Mouse (Mus musculus) MEL (cell line): ENCODE data around the gene Nelfcd. TPM values are rescaled to one million over a fixed set of nuclear protein-coding genes. Genes with fewer than 3 reads are reported as not detected.

Source experiments
- DNase-seq: peaks from one replicate; pipeline ENCODE4 v3.0.0; 2011; ENCODE audit warnings: low read depth, low spot score
- H3K27ac ChIP-seq: 2 replicates; pipeline ENCODE4 v1.5.1; 2012; ENCODE audit warnings: low read depth, mild to moderate bottlenecking, control low read depth, low read length, moderate library complexity; ENCODE audit not compliant: control insufficient read depth
- H3K27me3 ChIP-seq, 2 experiments: fragments of 150-350 bp in 1 of 2; sonication (generic) in 1 of 2; 2 replicates each; pipeline ENCODE4 v1.6.1; 2012; ENCODE audit warnings: low read length in 2 of 2, mild to moderate bottlenecking in 2 of 2, improper control_type of control experiment in 1 of 2, moderate library complexity in 1 of 2; ENCODE audit not compliant: insufficient read depth in 2 of 2, control insufficient read depth in 1 of 2
- H3K36me3 ChIP-seq, 2 experiments: 2 replicates each; pipeline ENCODE4 v1.6.1; 2012 to 2014; ENCODE audit warnings: low read length in 2 of 2, improper control_type of control experiment in 1 of 2, inconsistent platforms in 1 of 2, mild to moderate bottlenecking in 1 of 2; ENCODE audit not compliant: insufficient read depth in 2 of 2, control insufficient read depth in 1 of 2
- H3K4me1 ChIP-seq, 2 experiments: fragments of 150-350 bp in 1 of 2; sonication (generic) in 1 of 2; 2 replicates each; pipeline ENCODE4 v1.6.1; 2012; ENCODE audit warnings: low read length in 2 of 2, improper control_type of control experiment in 1 of 2, mild to moderate bottlenecking in 1 of 2; ENCODE audit not compliant: insufficient read depth in 2 of 2, control insufficient read depth in 1 of 2
- H3K4me3 ChIP-seq, 2 experiments: fragments of 150-350 bp in 1 of 2; sonication (generic) in 1 of 2; 2 replicates each; pipeline ENCODE4 v1.5.1; 2012; ENCODE audit warnings: low read depth in 2 of 2, low read length in 2 of 2, mild to moderate bottlenecking in 2 of 2, moderate library complexity in 2 of 2, control low read depth in 1 of 2, improper control_type of control experiment in 1 of 2; ENCODE audit not compliant: control insufficient read depth in 1 of 2, insufficient read depth in 1 of 2
- H3K79me2 ChIP-seq: 2 replicates; pipeline ENCODE4 v1.6.1; 2012; ENCODE audit warnings: mild to moderate bottlenecking, low read length, moderate library complexity; ENCODE audit not compliant: control insufficient read depth, poor library complexity, insufficient read depth
- H3K9ac ChIP-seq: 2 replicates; pipeline ENCODE4 v1.6.1; 2012; ENCODE audit warnings: low read depth, mild to moderate bottlenecking, control low read depth, low read length, moderate library complexity; ENCODE audit not compliant: control insufficient read depth, poor library complexity, severe bottlenecking
- H3K9me3 ChIP-seq: fragments of 150-350 bp; sonication (generic); replicated peaks from 2 replicates; pipeline ENCODE4 v1.6.1; 2012; ENCODE audit warnings: mild to moderate bottlenecking, low read length, improper control_type of control experiment, moderate library complexity; ENCODE audit not compliant: insufficient read depth
- BHLHE40 ChIP-seq: IDR thresholded peaks from 2 replicates; pipeline ENCODE4 v1.6.1; 2012; ENCODE audit warnings: low read depth, mild to moderate bottlenecking, inconsistent platforms, low read length, improper control_type of control experiment, borderline replicate concordance
- CHD1 ChIP-seq: IDR thresholded peaks from 2 replicates; pipeline ENCODE4 v1.6.1; 2012; ENCODE audit warnings: low read depth, mild to moderate bottlenecking, inconsistent platforms, low read length, improper control_type of control experiment
- CHD2 ChIP-seq: IDR thresholded peaks from 2 replicates; pipeline ENCODE4 v1.6.1; 2011; ENCODE audit warnings: low read length, improper control_type of control experiment
- E2F4 ChIP-seq: IDR thresholded peaks from 2 replicates; pipeline ENCODE4 v1.6.1; 2011; ENCODE audit warnings: low read depth, low read length, improper control_type of control experiment, borderline replicate concordance
- ELF1 ChIP-seq: IDR thresholded peaks from 2 replicates; pipeline ENCODE4 v1.6.1; 2014; ENCODE audit warnings: low read depth, mild to moderate bottlenecking, inconsistent platforms, low read length, improper control_type of control experiment, moderate library complexity
- HCFC1 ChIP-seq: IDR thresholded peaks from 2 replicates; pipeline ENCODE4 v1.6.1; 2012; ENCODE audit warnings: low read depth, mild to moderate bottlenecking, inconsistent platforms, low read length, improper control_type of control experiment, moderate library complexity
- JUND ChIP-seq: IDR thresholded peaks from 2 replicates; pipeline ENCODE4 v1.6.1; 2011; ENCODE audit warnings: low read depth, mild to moderate bottlenecking, improper control_type of control experiment, low read length
- KAT2A ChIP-seq: conservative IDR thresholded peaks from 2 replicates; pipeline ENCODE4 v1.6.1; 2012; ENCODE audit warnings: low read depth, low read length, improper control_type of control experiment, inconsistent platforms
- MAFK ChIP-seq: IDR thresholded peaks from 2 replicates; pipeline ENCODE4 v1.6.1; 2011; ENCODE audit warnings: low read depth, mild to moderate bottlenecking, low read length, improper control_type of control experiment, borderline replicate concordance
- MAX ChIP-seq: IDR thresholded peaks from 2 replicates; pipeline ENCODE4 v1.6.1; 2011; ENCODE audit warnings: low read length, improper control_type of control experiment
- MEF2A ChIP-seq: IDR thresholded peaks from 2 replicates; pipeline ENCODE4 v1.6.1; 2014; ENCODE audit warnings: low read depth, mild to moderate bottlenecking, inconsistent platforms, low read length, improper control_type of control experiment; ENCODE audit not compliant: poor library complexity, insufficient replicate concordance, severe bottlenecking; ENCODE audit errors: extremely low read depth
- MXI1 ChIP-seq: IDR thresholded peaks from 2 replicates; pipeline ENCODE4 v1.6.1; 2011; ENCODE audit warnings: mild to moderate bottlenecking, low read depth, low read length, improper control_type of control experiment
- MYC ChIP-seq: IDR thresholded peaks from 2 replicates; pipeline ENCODE4 v1.6.1; 2011; ENCODE audit warnings: low read depth, mild to moderate bottlenecking, low read length, improper control_type of control experiment, moderate library complexity
- POLR2A ChIP-seq, 2 experiments: IDR thresholded peaks; 2 replicates each; pipeline ENCODE4 v1.6.1; 2011 to 2012; ENCODE audit warnings: low read length in 2 of 2, mild to moderate bottlenecking in 2 of 2, control low read depth in 1 of 2, improper control_type of control experiment in 1 of 2, low read depth in 1 of 2, moderate library complexity in 1 of 2; ENCODE audit not compliant: control insufficient read depth in 1 of 2, insufficient read depth in 1 of 2, poor library complexity in 1 of 2
- POLR2AphosphoS2 ChIP-seq: IDR thresholded peaks from 2 replicates; pipeline ENCODE4 v1.6.1; 2011; ENCODE audit warnings: low read length, improper control_type of control experiment
- POLR2AphosphoS5 ChIP-seq: IDR thresholded peaks from 2 replicates; pipeline ENCODE4 v1.6.1; 2012; ENCODE audit warnings: low read depth, borderline replicate concordance, mild to moderate bottlenecking, inconsistent platforms, low read length, moderate library complexity, mixed read lengths
- RAD21 ChIP-seq: IDR thresholded peaks from 2 replicates; pipeline ENCODE4 v1.6.1; 2011; ENCODE audit warnings: mild to moderate bottlenecking, low read depth, low read length, improper control_type of control experiment
- RCOR1 ChIP-seq: IDR thresholded peaks from 2 replicates; pipeline ENCODE4 v1.6.1; 2012; ENCODE audit warnings: low read depth, mild to moderate bottlenecking, inconsistent platforms, low read length, improper control_type of control experiment
- SIN3A ChIP-seq: IDR thresholded peaks from 2 replicates; pipeline ENCODE4 v1.6.1; 2012; ENCODE audit warnings: low read length, improper control_type of control experiment, inconsistent platforms
- SMC3 ChIP-seq: IDR thresholded peaks from 2 replicates; pipeline ENCODE4 v1.6.1; 2011; ENCODE audit warnings: low read depth, low read length, improper control_type of control experiment
- TAL1 ChIP-seq: IDR thresholded peaks from 2 replicates; pipeline ENCODE4 v1.6.1; 2012; ENCODE audit warnings: mild to moderate bottlenecking, inconsistent platforms, low read length, moderate library complexity, mixed read lengths
- TBP ChIP-seq: IDR thresholded peaks from 2 replicates; pipeline ENCODE4 v1.8.0; 2011; ENCODE audit warnings: low read depth, low read length, improper control_type of control experiment
- TCF12 ChIP-seq: IDR thresholded peaks from 2 replicates; pipeline ENCODE4 v1.6.1; 2014; ENCODE audit warnings: low read depth, mild to moderate bottlenecking, inconsistent platforms, low read length, improper control_type of control experiment, moderate library complexity
- UBTF ChIP-seq: IDR thresholded peaks from 2 replicates; pipeline ENCODE4 v1.6.1; 2012; ENCODE audit warnings: low read depth, mild to moderate bottlenecking, inconsistent platforms, low read length, improper control_type of control experiment, moderate library complexity, borderline replicate concordance; ENCODE audit not compliant: insufficient read depth
- USF1 ChIP-seq: IDR thresholded peaks from 2 replicates; pipeline ENCODE4 v1.6.1; 2014; ENCODE audit warnings: low read depth, mild to moderate bottlenecking, inconsistent platforms, low read length, improper control_type of control experiment, moderate library complexity
- USF2 ChIP-seq, 2 experiments: IDR thresholded peaks; 2 replicates each; pipeline ENCODE4 v1.6.1; 2011 to 2012; ENCODE audit warnings: improper control_type of control experiment in 2 of 2, low read length in 2 of 2, borderline replicate concordance in 1 of 2, inconsistent platforms in 1 of 2, low read depth in 1 of 2, mild to moderate bottlenecking in 1 of 2; ENCODE audit not compliant: insufficient read depth in 1 of 2
- ZC3H11A ChIP-seq: IDR thresholded peaks from 2 replicates; pipeline ENCODE4 v1.6.1; 2012; ENCODE audit warnings: low read depth, mild to moderate bottlenecking, inconsistent platforms, low read length, improper control_type of control experiment
- ZKSCAN1 ChIP-seq: IDR thresholded peaks from 2 replicates; pipeline ENCODE4 v1.6.1; 2012; ENCODE audit warnings: low read depth, mild to moderate bottlenecking, inconsistent platforms, low read length, improper control_type of control experiment, moderate library complexity
- ZMIZ1 ChIP-seq: IDR thresholded peaks from 2 replicates; pipeline ENCODE4 v1.6.1; 2012; ENCODE audit warnings: low read depth, mild to moderate bottlenecking, inconsistent platforms, low read length, improper control_type of control experiment, moderate library complexity
- polyA plus RNA-seq, 2 experiments: library from polyadenylated mRNA; stranded (reverse) in 1 of 2; unstranded in 1 of 2; fragments of >175 nt in 1 of 2; fragments of >200 nt in 1 of 2; gene quantifications; 2 replicates each; pipeline versions ENCODE4 v1.2.1 to v1.2.4; 2012; ENCODE audit warnings: low replicate concordance in 2 of 2, low read depth in 1 of 2; ENCODE audit not compliant: insufficient read length in 2 of 2, insufficient read depth in 1 of 2, missing spikeins in 1 of 2
- total RNA-seq: library from RNA; depleted of rRNA; stranded (reverse); fragments of 300-350 nt; gene quantifications from 2 replicates; pipeline ENCODE4 v1.2.3, GENCODE M21; 2012

Nelfcd gene
- total and polyA plus RNA-seq, 3 experiments: 46.8 to 89.0 (median 74.8) TPM

- Histone ChIP-seq H3K4me1 (peaks cover 12 to 34% of the 10 kb centered on the region in 2 experiments), H3K9me3 (no peaks in the 10 kb centered on the region), H3K36me3 (peaks cover 0 to 36% of the 10 kb centered on the region in 2 experiments; a peak in 2 of 4 replicates), H3K4me3 (peak overlapping the region; percentile 66 to 87), H3K79me2 (peaks cover 39% of the 10 kb centered on the region)
- TF ChIP-seq MAX: peak; percentile 77
- no peak for TF ChIP-seq RAD21
- peak; percentile 35; the same call in 1 of the 2 replicates for TF ChIP-seq MYC
- TF ChIP-seq MXI1: peak; percentile 44
- TF ChIP-seq, all 39 proteins: peak for 3
- H3K27me3 ChIP-seq: no peaks in the 10 kb centered on the region
- peak overlapping the region; percentile 97 for H3K9ac ChIP-seq
- DNase-seq: peak; percentile 66
- peak overlapping the region; percentile 76 for H3K27ac ChIP-seq
Observed at GRCm38 (mm10) chr2:174472407-174472806, 56.8 kb downstream of the Nelfcd start.

DNA sequence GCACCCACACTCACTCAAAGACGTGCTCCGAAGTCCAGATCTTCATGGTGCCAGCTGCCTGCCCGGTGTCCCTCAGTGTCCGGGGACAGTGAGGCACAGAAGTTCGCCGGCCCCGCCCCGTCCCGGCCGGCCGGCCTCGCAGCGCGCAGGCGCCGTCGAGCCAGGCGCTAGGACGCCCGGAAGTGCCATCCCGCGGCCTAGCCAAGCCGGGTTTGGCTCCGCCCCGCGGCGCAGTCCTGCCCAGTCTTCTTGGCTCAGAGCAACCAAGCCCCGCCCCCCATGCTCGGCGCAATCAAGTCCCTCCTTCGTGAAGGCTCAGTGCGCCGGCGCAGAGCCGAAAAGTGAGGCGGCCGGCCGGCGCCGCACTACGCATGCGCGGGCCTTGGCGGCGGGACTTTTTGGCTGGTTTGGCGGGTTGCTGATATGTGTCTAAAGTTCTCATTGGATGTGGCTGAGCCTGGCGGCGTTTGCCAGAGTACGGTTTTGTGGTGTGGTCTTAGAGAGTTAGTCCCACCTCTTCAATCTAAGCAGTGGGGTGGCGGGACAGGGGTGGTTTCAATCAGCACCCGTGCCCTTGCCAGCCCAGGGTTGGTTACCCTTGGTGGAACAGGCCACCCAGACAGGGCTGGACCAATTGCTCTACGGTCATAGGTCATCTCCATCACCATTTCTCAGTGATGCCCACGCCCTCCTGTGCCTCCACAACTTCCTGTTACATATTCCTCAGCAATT, 57.4 kb downstream of the Nelfcd start, which contains the start of gene Prelid3b:
Gene Prelid3b, minus strand, starts transcription at position 264 of the 732 bp plus-strand sequence.
- H3K9me3 ChIP-seq: no peaks in the 10 kb centered on the region
- peak; percentile 100 for DNase-seq
- H3K4me1 ChIP-seq: peaks cover 12 to 34% of the 10 kb centered on the region in 2 experiments
- peak within 1 kb of the TSS; percentile 97 for H3K9ac ChIP-seq
- peak within 1 kb of the TSS; percentile 66 to 87 for H3K4me3 ChIP-seq
- H3K27ac ChIP-seq: peak within 1 kb of the TSS; percentile 85
- H3K79me2 ChIP-seq: peaks cover 38% of the 10 kb centered on the region
- H3K36me3 ChIP-seq: peaks cover 0 to 36% of the 10 kb centered on the region in 2 experiments; a peak in 2 of 4 replicates
- H3K27me3 ChIP-seq: no peaks in the 10 kb centered on the region
- no peak for TF ChIP-seq UBTF
- no peak for TF ChIP-seq USF1
- TF ChIP-seq POLR2A (IDR thresholded peaks at IDR 0.05; ENCODE audit: control insufficient read depth in 1 of 2, insufficient read depth in 1 of 2, low read depth in 1 of 2, low read length in 2 of 2, poor library complexity in 1 of 2): peak in 1 of 2 experiments; percentile 85; a peak in 2 of 4 replicates
- peak; percentile 35 for TF ChIP-seq SIN3A
- TF ChIP-seq CHD2: no peak
- TF ChIP-seq TBP: peak; percentile 61; the same call in 1 of the 2 replicates
- TF ChIP-seq BHLHE40: no peak
- 0 out of 2 replicates have a peak, but pooled peaks have one; percentile 52 for TF ChIP-seq MAX
- TF ChIP-seq JUND: no peak
- no peak for TF ChIP-seq TAL1
- TF ChIP-seq ZKSCAN1: no peak
- no peak for TF ChIP-seq CHD1
- no peak for TF ChIP-seq RCOR1
- TF ChIP-seq POLR2AphosphoS2: peak; percentile 47; the same call in 1 of the 2 replicates
- TF ChIP-seq USF2 (IDR thresholded peaks at IDR 0.05; ENCODE audit: borderline replicate concordance in 1 of 2, insufficient read depth in 1 of 2, low read depth in 1 of 2, low read length in 2 of 2): no peak
- peak; percentile 71 for TF ChIP-seq HCFC1
- TF ChIP-seq TCF12: peak; percentile 42
- no peak for TF ChIP-seq MEF2A
- no peak for TF ChIP-seq MYC
- TF ChIP-seq ZC3H11A: no peak
- TF ChIP-seq MAFK: no peak
- no peak for TF ChIP-seq MXI1
- peak; percentile 62; the same call in 1 of the 2 replicates for TF ChIP-seq ZMIZ1
- peak; percentile 98 for TF ChIP-seq E2F4
- TF ChIP-seq ELF1: peak; percentile 95
- TF ChIP-seq SMC3: no peak
- TF ChIP-seq KAT2A: peak; percentile 41; the same call in 1 of the 2 replicates
- TF ChIP-seq POLR2AphosphoS5: no peak
